Mouse (Mus musculus) layer of hippocampus, adult 18-20 months (tissue): ENCODE data around the gene S1pr2. TPM values are rescaled to one million over a fixed set of nuclear protein-coding genes. Genes with fewer than 3 reads are reported as not detected.
A peak's percentile ranks its signal among the peaks of the same experiment; 100 is the strongest.
"Not testable (repeated sequence)": the region's sequence is repeated elsewhere in the genome, so short reads cannot be mapped to it uniquely, and the experiment has no call there.

Source experiments
- DNase-seq, 2 experiments: peaks; one replicate each; pipeline ENCODE4 v3.0.0; 2022; ENCODE audit warnings: low spot score in 2 of 2
- total RNA-seq, 2 experiments: library from RNA; stranded (reverse); gene quantifications; 2 replicates each; pipeline ENCODE4 v1.2.3; 2021

The S1pr2 gene
- total RNA-seq, 2 experiments from 2014 or later: 1.6 to 2.1 TPM

GRCm38 (mm10) chr9:21001651-21002200 lies 25.1 kb upstream of the S1pr2 start:
- DNase-seq: no peak

DNA sequence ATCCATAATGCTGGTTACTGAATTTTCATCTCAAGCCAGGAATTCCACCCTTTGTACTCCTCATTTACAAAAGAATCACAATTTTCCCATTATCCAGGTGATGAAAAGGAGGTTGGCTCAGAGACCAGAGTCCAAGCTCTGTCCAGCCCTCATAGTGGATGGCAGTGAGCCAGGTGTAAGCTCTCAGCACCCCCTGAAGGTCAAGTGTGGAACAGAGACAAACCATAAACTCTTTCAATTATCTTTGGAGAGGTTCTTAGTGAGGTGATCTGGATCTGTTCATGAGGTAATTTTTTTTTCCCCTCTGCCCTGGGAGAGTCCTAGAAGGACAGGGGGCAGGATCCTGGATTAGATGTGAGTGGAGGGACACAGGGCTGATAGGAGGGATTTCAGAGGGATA lies 24.2 kb upstream of the S1pr2 start:
- no peak for DNase-seq

GRCm38 (mm10) chr9:20998337-20998736 lies 21.8 kb upstream of the S1pr2 start:
- DNase-seq: not testable (repeated sequence)

DNA sequence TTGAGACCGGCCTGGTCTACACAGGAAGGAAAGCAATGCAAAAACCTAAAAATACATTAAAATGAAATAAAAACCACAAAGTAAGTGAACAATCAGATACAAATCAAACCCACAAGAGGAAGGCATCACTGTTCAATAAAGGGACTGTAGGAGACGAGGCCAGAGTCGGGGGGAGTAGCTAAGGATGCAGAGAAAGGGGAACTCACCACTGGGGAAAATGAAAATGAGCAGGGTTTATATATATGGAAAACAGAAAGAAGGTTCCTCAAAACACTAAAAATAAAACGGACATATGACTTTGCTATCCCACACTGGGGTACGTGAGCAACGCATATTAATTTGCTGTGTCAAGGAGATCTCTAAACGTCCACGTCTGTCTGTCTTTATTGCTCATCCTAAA lies 20.5 kb upstream of the S1pr2 start:
- no peak for DNase-seq

GRCm38 (mm10) chr9:20995069-20995468 lies 18.5 kb upstream of the S1pr2 start:
- no peak for DNase-seq

GRCm38 (mm10) chr9:20993165-20993898 lies 16.8 kb upstream of the S1pr2 start:
- DNase-seq: no peak

DNA sequence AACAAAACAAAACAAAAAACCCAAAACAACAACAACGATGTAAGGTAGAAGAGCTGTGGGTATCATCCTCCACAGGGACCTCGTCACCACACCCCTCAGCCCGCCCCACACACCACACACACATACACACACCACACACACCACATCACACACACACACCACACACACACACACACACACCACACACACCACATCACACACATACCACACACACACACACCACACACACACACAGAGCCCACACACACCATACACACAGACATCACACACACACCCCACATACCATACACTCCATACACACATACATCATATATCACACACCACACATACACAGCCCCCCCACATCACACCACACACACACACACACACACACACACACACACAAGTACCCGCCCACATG lies 15.0 kb upstream of the S1pr2 start:
- no peak for DNase-seq

DNA sequence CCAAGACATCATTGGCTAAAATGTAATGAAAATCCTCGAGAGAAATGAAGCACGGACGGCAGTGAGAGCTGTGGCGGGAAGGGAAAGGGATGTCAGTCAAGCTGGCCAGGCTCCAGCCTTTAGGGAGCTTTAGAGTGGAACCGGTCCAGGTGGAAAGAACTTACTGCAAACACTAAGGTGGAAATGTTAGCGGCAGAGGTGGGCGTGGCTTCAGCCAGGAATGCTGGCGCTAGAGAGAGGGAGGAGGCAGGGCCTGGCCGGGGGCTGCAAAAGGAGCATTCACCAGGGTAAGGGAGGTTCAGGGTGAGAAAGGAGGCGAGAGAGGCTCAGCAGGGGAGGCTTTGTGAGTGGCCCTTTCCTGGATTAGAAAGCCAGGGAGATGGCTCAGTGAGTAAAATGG lies 14.3 kb upstream of the S1pr2 start:
- DNase-seq: no peak

DNA sequence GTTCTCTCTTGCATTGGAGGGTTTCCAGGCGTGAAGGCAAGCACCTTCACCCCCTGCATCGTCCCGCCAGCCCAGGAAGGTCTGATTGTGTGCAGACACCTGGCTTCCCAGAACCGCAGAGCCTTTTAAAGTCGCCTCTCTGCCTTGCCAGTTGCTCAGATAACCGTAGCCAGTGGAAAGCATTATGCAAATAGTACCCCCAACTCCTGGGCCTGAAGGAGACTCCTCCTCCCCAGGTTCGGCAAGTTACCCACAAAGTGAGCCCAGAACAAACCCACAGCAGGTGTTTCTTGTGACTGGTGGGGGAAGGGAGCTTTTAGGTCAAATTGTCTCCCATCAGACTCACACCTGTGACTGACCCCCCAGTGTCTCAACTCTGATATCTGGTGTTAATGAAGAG lies 11.4 kb upstream of the S1pr2 start:
- no peak for DNase-seq

DNA sequence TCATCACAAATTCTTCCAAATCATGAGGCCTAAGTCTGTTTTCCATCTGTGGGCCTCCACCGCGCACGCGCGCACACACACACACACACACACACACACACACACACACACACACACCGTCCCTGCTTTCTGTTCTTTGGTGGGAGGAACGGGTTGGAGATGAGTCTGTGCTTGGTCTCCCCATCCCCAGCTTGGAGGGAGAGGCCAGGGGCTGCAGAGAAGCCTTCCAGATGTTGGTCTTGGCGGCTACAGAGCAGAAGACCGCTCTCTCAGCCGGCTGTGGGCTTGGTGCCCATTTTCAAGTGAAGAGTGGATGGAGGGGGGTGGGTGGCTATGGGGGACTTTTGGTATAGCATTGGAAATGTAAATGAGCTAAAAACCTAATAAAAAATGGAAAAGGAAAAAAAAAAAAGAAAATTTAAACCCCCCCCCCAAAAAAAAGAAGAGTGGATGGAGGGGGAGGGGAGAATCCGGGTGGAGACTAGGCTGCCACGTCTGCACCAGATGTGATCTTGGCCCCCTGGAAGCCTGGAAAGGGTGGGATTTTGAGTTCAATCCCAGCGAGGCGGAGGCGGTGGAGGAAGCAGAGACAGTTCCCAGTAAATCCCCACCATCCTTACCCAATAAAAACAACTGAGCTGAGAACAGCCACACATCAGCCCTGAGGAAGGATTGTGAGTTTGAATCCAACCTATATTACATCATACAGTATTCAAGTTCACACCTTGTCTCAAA lies 10.5 kb upstream of the S1pr2 start:
- DNase-seq: no peak

GRCm38 (mm10) chr9:20983169-20983568 lies 6.6 kb upstream of the S1pr2 start:
- no peak for DNase-seq

GRCm38 (mm10) chr9:20982171-20982570 lies 5.6 kb upstream of the S1pr2 start:
- no peak for DNase-seq

GRCm38 (mm10) chr9:20979769-20980168 lies 3.2 kb upstream of the S1pr2 start:
- no peak for DNase-seq

- DNase-seq: no peak
Observed at GRCm38 (mm10) chr9:20979181-20979580, 2.6 kb upstream of the S1pr2 start.

- DNase-seq: no peak
Observed at GRCm38 (mm10) chr9:20978409-20979095, 2.0 kb upstream of the S1pr2 start.

DNA sequence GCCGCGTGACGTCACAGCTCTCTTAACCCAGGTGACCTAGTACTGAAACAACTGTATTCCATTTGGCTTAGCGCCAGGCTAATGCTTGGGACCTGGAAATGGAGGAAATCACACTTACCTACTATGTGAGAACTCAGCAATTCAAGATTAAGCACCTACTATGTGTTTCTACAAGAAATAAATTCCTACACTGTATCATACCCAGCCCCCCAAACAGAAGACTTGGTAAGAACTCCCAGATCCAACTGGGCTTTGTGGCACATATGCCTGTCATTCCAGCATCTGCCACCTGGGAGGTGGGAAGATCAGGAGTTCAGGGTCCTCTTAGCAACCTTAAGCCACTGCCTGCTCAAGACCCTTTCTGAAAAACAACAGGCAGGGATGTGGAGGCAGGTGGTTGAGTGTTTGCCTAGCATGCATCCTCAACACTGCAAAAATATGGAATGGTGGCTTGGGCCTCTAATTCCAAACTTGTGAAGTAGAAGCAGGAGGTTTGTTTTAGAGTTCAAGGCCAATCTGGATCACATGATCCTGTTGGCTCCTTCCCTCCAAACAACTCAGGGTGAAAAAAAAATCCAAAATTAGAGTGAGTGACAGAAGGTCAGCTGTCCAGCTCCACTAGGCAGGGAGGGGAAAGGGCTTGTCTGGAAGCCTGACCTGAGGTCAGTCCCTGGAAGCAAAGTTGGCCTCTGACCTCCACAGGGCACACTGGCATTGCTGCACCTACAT lies 544 bp upstream of the S1pr2 start:
- DNase-seq: no peak

GRCm38 (mm10) chr9:20975431-20976215 lies 958 bp downstream of the S1pr2 start:
- peak in 1 of 2 experiments; percentile 23 for DNase-seq

GRCm38 (mm10) chr9:20973682-20974075 lies 2.9 kb downstream of the S1pr2 start:
- no peak for DNase-seq

- no peak for DNase-seq
Observed at GRCm38 (mm10) chr9:20973001-20973681, 3.4 kb downstream of the S1pr2 start.
